Mouse (Mus musculus) MN1 (cell line): ENCODE measurements around the gene Capn1.
A peak's percentile ranks its signal among the peaks of the same experiment; 100 is the strongest.

Experiments used
- DNase-seq: peaks from one replicate; pipeline ENCODE4 v3.0.0-alpha.2; 2016; ENCODE audit warnings: low spot score

Capn1 gene

GRCm38 (mm10) chr19:5952071-5952691 lies 63.5 kb downstream of the Capn1 start:
- DNase-seq: peak; percentile 14

GRCm38 (mm10) chr19:5951631-5952030 lies 64.1 kb downstream of the Capn1 start:
- no peak for DNase-seq

- DNase-seq: no peak
These were observed 65.5 kb downstream of the Capn1 start for GRCm38 (mm10) chr19:5950218-5950617.

GRCm38 (mm10) chr19:5945891-5946290 lies 69.8 kb downstream of the Capn1 start:
- DNase-seq: no peak

DNA sequence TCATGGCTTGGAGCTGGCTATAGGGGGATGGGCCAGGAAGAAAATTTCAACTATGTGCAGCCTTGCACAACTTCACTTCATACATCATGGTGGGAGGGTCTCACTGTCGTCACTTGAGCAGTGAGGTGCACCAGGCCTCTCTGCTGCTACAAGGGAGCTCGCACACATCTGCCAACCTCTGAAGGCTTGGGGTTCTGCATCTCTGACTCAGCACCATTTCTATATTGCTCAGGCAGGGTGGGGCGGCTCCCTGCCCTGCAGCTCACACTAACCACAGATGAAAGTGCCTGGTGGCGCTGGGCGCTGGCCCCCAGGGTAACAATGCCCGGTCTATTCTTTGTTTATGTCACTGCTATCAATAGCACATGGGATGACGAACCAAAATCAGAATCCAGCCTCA lies 70.7 kb downstream of the Capn1 start:
- DNase-seq: peak; percentile 41

DNA sequence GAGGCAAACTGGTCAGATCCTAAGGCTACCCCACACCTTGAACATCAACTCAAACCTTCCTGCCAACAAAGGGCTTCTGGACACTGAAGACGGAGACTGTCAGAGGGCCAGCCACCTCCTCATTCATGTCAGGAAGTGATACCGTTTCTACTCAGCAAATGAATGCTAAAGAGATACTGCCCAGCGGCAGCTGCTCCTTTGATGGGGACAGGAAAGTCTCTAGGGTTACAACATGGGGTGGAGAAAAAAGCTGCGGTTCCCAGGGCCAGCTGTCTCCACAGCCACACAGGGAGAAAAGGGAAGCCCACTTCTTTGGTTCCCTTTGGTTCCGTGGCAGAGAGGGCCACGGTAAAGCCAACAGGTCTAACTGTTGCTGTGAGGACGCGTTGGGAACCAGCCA lies 71.6 kb downstream of the Capn1 start:
- DNase-seq: no peak

- no peak for DNase-seq
These were observed 72.3 kb downstream of the Capn1 start for GRCm38 (mm10) chr19:5943404-5943803.

DNA sequence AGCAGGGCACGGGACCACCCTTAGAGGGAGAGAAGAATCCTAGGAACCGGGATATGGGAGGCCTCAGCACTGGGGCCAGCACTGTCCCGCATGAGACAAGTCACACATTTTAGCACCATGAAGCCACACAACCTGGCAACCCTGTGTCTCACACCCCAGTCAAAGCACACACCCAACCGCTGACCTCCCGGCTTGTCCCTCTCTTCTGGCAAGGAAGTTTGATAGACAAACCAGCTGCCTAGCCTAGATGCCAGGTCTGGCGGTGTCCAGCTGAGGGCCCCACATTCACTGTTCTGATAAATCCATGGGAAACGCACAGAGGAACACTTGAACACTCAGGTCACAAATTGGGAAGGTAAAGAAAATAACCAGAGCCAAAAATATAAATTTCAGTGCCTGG lies 73.1 kb downstream of the Capn1 start:
- DNase-seq: no peak

- DNase-seq: peak; percentile 17
These were observed 75.0 kb downstream of the Capn1 start for GRCm38 (mm10) chr19:5940656-5941055.

- peak; percentile 79 for DNase-seq
These were observed 75.5 kb downstream of the Capn1 start for GRCm38 (mm10) chr19:5940173-5940572.

DNA sequence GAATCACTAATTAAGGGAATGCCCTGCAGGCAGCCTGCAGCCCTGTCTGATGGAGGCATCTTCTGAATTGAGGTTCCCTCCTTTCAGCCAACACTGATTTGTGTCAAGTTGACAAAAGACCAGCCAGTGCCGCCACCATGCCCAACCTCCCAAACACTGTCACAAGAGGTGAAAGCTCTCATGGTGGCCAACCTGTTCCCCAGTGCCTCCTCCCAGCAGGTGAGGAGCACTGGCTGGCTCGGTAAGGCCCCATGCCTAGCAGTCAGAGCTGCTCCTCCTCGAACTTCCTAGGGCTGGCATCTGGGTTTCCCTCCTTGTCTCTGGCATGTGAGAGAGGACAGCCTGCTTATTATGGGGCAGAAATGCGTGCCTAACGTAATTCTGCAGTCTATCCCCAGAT lies 76.0 kb downstream of the Capn1 start:
- no peak for DNase-seq
